Mouse (Mus musculus) gastrocnemius, postnatal 25 days (tissue): ENCODE data around the gene Rpl39. TPM values are rescaled to one million over a fixed set of nuclear protein-coding genes. Genes with fewer than 3 reads are reported as not detected.
"Not testable (repeated sequence)": the region's sequence is repeated elsewhere in the genome, so short reads cannot be mapped to it uniquely, and the experiment has no call there.

ENCODE experiments used
- DNase-seq: peaks from one replicate; pipeline ENCODE4 v3.0.0; 2022
- long read RNA-seq, 2 experiments: library from polyadenylated mRNA; stranded (forward); transcript quantifications; one replicate each; pipeline ENCODE4 v2.0.0; 2021
- total RNA-seq, 2 experiments: library from RNA; stranded (reverse); gene quantifications; 1 replicate in 1 of 2; 2 replicates in 1 of 2; pipeline ENCODE4 v1.2.3; 2021

Gene Rpl39
- total RNA-seq: 100 to 1,000 TPM; 239 to 266 TPM
- long read RNA-seq, experiment 1, transcript Rpl39-201 (3 exons, 612 nt): major isoform, 273 of 682 reads
- long read RNA-seq, experiment 1, partial matches to known transcripts: 408 of 682 reads
- long read RNA-seq, experiment 1, other reads (novel, unspliced or antisense): 0 of 682 reads
- long read RNA-seq, experiment 2, transcript Rpl39-201 (3 exons, 612 nt): major isoform, 139 of 362 reads
- long read RNA-seq, experiment 2, partial matches to known transcripts: 222 of 362 reads
- long read RNA-seq, experiment 2, other reads (novel, unspliced or antisense): 1 of 362 reads

DNA sequence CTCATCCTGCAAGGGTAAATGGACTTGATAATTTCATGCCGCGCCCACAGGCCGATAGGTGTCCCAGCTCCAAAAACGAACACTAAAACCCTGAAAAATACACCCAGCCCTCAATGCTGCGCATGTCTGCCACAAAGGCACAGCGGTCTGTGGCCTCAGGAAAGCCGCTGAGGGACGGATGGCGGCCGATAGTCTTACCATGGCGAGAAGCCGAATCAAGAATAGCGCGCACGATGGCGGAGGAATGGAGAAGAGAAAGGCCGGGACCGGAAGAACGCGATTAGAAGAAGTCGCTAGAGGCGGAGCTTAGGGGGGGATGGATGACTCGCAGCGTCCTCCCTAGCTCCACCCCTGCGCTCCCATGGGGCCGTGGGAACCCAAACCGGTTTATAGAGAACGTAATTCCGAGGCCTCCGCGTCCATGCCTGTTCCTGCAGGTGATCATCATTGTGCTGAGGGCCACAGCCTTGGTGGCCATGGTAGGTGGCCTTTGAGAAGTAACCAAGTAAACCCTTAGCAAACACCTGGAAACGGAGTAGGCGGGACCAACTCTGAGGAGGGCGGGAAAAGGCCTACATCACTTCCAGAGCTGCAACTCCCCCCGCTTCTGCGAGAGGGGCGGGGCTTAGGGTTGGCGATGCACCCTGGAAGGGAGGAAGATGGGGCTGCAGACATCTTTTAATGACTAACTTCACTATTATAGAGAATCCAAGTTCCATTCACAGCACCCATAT, at the start of gene Rpl39:
Gene Rpl39, minus strand, starts transcription at position 476 of the 734 bp plus-strand sequence.
- peak; percentile 85 for DNase-seq

DNA sequence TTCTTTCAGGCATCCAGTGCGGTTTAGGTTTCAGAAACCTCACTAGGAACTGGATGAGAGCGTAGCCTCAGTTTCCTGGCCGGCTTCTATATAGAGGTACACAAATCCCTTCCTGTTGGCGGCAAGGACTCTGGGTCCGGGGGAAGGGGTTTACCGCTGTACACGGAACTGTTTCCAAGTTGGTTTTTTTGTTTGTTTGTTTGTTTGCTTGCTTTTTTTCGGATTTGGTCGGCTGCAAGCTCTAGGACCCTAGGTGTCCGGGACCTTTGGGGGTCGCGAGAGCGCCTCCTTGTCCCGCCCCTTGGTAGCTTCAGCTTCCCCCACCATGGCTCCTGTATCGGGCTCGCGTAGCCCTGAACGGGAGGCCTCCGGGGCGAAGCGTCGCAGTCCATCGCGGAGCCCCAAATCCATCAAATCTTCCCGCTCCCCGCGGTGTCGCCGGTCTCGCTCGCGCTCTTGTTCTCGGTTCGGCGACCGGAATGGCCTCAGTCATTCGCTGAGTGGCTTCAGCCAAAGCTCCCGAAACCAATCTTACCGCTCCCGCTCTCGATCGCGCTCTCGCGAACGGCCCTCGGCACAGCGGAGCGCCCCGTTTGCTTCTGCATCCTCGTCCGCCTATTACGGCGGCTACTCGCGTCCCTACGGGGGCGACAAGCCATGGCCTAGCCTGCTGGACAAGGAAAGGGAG, 41.6 kb upstream of the Rpl39 start, which contains the start of gene Nkap:
Gene Nkap, plus strand, starts transcription at position 125 of the 688 bp plus-strand sequence.
- DNase-seq: peak; percentile 52

DNA sequence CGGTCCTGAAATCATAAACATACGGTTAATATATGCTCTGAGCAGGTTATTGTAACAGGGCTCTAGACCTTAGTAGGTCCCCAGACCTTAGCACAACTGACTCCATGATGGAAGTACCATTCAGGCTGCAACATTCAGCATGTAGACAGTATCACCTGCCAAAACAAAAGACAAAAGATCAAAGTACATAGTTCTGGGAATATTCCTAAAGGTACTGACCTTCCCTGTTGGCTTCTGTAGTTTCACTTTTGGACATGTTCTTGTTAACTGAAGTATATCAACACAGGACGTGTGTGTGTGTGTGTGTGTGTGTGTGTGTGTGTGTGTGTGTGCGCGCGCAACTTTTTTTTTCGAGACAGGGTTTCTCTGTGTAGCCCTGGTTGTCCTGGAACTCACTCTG, 40.3 kb upstream of the Rpl39 start:
- no peak for DNase-seq

DNA sequence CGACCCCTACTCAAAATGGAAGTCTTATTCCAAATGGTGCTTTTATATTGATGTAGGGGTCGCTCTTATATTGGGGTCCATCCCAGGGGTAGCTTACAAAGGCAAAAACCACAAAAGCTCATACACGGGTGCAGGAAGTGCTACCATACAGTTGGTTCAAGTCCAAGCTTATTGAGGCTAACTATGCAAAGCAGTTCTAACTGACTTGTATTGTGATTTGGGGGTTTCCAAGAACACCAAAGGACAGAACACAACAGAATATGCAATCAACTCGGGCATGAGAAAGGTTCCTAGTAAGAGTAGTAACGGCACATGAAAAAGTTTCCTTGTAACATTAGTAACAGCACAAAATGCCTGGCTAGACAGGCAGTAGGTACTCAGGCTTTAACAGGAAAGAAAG, 35.0 kb upstream of the Rpl39 start:
- DNase-seq: no peak

DNA sequence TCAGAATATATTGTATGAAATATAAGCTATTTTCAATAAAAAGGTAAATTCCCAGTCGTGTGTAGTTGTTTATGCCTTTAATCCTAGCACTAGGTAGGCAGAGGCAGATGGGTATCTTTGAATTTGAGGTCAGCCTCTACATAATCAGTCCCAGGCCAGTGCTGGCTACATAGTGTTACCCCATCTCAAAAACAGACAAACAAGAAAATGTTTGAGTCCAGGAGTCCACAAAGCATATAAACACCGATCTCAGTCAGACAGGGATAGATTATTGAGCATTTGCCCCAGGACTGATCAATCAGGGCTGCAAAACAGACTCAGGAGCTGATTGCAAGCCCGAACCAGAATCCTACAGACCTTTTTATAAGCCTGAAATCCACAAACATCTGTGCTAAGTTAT, 34.4 kb upstream of the Rpl39 start:
- DNase-seq: no peak

DNA sequence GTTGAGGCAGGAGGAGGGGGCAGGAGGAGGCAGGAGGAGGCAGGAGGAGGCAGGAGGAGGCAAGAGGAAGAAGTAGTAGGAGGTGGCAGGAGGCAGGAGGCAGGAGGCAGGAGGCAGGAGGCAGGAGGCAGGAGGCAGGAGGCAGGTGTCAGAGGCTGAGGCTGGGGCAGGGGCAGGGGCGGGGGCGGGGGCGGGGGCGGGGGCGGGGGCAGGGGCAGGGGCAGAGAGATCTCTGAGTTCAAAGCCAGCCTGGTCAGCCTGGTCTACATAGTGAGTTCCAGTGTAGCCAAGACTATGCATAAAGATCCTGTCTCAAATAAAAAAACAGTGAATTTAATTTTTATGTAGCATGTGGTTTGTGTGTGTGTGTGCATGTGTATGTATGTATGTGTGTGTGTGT, 31.9 kb upstream of the Rpl39 start:
- DNase-seq: no peak

DNA sequence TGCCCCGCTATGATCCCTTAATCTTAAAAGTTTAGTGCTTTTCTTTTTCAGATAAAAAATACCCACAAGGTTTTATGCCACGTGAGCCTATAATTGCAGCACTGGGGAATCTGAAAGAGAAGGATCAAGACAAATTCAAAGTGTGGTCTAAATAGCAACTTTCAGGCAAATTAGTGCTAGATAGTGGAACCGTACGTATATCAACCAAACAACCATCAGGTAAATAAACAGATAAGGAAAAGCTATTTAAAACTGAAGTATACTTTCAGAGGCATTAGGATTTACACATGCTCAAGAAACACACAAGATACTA, 25.6 kb upstream of the Rpl39 start:
- DNase-seq: no peak

DNA sequence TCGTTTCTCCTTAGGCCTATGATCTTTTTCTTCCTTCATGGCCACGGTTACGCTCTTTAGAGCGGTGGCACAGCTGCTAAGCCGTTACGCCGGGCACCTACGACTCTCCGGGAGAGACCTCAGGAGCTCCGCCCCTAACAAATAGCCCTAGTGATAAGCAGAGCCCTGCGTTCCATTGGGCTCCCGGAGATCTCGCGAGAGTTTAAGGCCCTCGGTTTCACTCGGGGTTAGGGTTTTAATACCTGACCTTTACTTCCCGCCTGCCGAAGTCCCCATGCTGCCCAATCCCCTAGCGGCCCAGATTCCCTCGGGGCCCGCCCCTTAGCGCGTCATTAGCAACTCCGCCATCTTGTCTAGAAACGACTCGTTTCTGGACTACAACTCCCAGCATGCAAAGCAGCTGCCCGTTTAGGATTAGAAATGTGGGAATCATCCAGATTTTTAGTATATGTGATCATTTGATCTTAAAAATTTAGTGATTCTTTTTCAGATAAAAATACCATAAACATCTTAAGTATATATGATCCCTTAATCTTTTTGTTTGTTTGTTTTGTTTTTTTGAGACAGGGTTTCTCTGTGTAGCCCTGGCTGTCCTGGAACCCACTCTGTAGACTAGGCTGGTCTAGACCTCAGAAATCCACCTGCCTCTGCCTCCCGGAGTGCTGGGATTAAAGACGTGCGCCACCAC, 25.1 kb upstream of the Rpl39 start, which contains the start of gene Upf3b:
Gene Upf3b, minus strand, starts transcription at position 130 of the 688 bp plus-strand sequence.
- DNase-seq: peak; percentile 94

DNA sequence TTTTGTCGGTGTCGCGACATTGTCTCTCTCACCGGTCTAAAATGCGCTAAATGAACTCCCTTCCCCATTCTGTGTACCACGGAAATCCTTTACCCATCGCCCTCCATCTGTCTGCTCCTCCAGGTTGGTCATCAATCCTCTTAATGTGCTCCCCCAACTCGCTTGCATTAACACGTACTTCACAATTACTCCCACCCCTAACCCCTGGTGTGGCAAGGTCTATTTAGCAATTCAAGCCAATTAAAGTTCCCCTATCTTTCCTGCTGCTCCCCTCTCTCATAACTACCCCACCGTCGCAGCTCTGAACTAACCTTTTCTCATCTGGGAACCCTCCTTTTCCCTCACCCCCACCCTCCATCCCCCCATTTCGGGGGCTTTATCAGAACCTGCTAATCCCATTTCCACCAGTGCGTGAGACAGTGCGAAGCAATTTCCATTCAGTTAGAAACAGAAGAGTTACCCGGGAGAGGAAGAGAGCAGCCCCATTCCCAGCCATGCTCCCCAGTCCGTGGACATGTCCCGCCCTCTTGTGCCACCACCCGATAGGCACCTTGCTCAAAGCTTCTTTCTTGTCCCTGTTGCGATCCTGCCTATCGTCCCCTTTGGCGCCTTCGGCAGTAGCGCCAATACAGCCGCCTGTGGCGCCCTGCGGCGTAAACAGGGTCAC, 24.5 kb upstream of the Rpl39 start:
- DNase-seq: no peak

DNA sequence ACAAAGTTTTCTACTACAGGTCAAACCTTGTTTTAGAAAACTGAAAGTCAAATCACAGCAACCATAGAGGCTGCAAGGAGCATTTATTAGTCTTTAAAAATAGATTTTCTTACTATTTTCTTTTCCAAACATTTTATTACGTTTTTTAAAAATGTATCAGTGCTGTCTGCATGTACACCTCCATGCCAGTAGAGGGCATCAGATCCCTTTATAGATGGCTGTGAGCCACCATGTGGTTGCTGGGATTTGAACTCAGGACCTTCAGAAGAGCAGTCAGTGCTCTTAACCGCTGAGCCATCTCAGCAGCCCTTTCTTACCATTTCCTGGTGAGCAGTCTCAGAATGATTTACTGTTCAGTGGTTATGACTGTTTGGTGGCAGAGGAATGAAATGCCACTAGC, 18.6 kb upstream of the Rpl39 start:
- DNase-seq: no peak

DNA sequence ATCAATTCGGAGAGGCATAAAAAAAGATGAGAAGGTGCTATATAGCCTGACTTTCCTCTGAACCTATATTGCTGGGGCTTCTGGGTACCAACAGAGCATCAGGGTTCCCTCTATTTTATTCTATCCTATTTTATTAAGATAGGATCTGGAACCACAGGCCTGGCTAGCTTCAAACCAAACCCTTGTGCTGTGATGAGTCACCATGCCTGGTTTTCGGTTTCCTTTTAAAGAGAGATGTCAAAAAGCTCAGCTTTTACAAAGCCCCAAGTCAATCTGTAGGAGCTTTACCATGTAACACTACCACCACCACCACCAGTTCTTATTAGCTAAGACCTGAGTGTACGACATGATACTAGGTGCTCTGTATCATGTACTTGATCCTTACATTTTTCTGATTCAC, 13.5 kb upstream of the Rpl39 start:
- DNase-seq: no peak

DNA sequence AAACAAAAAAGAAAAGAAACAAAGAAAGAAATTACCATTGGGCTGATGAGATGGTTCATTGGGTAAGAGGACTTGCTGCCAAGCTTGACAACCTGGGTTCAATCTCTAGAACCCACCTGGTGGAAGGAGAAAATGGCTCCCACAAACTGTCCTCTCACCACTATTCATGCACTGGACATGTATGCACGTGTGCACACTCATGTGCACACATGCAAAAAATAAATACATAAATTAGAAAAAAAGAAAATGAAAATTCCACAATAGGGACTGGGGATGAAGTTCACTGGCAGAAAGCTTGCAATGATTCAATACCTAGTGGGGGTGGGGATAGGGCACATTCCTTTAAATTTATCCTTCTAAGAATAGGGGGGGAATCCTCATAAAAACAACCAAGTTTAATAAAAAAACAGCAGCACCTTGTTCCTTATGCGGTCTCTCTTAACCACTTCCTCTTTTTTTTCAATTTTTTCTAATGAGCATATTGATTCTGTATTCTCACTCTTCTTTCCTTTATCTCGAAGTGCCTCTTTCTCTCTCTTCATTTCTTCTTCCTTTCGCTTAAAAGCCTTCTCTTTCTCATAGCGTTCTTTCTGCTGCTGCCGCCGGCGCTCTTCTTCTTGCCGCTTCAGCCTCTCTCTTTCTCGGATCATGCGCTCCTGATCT, 10.0 kb upstream of the Rpl39 start:
- DNase-seq: no peak

DNA sequence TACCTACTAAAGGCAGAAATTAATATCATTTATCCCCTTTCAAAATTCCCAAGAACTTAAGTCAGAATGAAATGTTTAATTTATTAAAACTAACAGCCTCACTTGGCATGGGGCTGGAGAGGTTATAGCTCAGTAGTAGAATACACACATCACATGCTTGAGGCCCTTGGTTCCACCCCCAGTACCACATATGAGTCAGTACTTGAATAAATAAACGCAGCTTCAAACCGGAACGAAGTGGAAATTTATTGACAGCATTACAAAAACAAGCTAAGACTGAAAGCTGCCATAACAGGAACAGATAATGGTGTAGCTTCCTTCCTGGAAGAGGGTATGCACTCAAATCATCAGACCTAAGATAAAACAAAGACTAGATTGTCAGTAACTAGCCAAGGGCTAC, 6.3 kb upstream of the Rpl39 start:
- DNase-seq: no peak

DNA sequence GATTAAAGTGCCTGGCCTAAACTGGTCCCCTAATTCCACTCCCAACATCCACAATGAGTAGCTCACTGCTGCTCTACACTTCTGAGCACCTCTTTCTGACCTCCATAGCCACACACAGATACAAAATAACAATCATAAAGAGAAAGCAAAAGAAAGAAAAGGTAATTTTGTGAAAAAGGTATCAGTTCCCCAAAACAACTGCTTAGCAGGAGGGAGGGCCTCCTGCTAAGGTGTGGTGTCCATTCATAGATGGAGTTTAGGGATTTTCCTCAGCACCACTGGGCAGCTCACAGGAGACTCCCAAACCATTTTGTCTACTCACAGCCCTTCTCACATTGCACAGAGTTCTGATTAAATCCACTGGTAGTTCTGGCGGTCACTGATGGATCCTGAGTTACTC, 3.6 kb upstream of the Rpl39 start:
- DNase-seq: no peak

DNA sequence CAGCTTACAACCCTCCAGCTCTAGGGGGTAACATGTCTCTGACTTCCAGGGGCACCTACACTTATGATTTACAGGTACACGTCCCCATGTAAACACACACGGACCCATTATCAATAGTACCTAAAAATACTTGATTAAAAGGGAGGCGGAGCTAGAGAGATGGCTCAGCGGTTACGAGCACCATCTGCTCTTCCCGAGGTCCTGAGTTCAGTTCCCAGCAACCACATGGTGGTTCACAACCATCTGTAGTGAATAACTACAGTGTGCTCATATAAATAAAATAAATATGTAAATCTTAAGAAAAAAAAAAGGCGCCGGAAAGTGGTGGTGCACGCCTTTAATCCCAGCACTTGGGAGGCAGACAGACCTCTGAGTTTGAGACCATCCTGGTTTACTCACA, 463 bp upstream of the Rpl39 start:
- no peak for DNase-seq

DNA sequence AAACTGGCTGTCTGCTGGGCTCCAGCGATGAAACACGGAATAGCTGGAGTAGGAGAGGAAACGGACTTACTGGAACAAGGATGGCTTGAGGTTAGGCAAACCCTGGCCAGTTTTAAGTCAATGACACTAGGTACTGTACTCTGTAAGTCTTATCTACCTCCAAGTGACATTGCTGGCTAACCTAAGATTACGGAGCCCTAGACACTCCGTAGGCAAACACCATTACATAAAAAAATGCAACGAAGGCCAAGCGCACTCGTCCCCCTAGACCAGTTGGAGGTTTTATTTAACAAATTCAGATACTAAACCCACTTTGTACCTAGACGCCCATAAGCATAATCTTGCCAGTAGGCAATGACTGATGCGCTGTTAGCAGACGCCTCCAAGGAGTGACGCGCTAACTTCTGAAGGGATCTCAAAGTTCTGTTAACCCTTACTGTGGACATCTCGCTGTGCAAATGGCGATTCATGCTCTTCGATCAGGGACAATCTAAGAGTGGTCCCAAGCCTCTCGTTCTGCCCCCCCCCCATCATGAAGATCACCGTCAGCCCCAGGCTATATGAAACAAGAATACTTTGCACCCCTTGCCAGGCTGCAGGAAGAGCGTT, 780 bp downstream of the Rpl39 start:
- no peak for DNase-seq

DNA sequence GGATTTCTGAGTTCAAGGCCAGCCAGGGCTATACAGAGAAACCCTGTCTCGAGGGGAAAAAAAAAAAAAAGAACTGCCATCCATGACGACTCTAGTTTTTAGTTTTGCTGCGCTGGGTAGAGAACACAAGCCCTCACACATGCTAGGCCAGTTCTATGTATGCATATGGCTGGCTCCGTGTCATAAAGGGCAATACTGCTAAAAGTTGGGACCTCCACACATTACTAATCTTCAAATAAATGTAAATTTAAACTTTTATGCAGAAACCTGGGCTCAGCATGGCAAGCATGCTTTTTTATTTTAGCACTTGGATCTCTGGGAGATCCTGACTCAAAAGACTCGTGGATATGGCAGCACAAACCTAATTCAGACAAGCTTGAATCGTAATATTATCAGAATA, 4.0 kb downstream of the Rpl39 start:
- no peak for DNase-seq

DNA sequence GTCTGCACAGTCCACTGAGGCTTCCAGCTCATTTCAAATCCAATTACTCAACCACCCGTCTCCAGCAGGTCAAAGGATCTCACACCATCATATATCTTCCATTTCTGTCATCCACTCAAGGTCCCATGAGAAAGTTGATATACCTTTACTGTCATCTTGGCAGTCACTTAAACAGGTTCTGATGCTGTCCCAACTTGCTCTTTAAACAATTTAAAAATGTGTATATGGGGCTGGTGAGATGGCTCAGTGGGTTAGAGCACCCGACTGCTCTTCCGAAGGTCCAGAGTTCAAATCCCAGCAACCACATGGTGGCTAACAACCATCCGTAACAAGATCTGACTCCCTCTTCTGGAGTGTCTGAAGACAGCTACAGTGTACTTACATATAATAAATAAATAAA, 4.9 kb downstream of the Rpl39 start:
- not testable (repeated sequence) for DNase-seq

DNA sequence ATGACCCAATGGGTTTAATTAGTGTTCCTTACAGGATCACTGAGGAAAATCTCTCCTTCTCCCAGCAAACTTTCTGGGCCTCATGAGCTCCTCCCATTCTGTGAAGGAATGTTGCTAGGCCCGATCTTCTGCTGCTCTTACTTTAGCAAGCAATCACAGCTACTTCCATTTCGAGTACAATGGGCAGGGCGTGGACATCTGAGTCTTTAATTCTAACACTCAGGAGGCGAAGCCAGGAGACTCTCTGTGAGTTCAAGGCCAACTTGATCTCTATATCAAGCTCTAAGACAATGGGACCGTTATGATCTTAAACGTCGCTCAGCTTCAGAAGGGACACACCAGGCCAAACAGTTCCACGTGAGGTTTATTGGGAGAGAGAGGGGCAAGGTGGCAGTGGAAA, 8.6 kb downstream of the Rpl39 start:
- DNase-seq: no peak

DNA sequence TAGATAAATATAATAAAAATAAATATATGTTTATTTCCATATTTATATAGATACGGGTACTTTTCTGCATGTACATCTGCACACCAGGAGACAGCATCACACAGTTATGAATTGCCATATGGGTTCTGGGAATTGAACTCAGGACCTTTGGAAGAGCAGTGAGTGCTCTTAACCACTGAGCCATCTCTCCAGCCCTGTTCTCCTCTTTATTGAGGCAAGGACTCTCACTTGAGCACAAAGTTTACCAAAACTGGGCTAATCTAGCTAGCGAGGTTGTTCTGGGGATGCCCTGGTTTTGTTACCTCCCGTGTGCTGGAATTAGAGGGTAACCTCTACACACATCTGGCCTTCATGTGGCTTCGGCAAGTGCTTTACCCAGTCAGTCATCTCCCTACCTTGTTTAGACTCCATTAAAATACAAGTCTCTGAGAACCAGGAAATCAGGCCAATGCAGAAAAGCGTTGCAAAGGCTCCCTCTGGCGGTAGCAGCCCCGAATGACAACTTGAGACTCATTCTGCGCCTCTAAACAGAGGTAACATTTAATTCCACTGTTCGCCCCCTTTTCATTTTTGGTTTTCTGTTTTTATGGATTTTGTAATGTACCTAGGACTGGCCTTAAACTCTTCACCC, 10.8 kb downstream of the Rpl39 start:
- DNase-seq: no peak

DNA sequence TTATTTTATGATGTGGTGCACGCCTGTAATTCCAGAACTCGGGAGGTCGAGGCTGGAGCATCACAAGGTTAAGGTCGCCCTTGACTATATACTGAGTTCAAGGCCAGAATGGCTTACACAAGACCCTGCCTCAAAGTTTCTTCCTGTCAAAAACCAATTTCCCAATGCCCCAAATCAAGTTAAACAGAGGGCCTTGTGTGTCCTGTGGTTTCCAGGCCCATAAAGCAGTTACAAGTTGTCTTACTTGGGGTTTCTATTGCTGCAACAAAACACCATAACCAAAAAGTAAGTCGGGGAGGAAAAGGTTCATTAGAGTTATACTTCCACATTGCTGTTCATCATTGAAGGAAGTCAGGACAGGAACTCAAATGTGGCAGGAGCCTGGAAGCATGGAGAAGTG, 16.4 kb downstream of the Rpl39 start:
- DNase-seq: no peak
